Mouse (Mus musculus) inflammation-experienced regulatory T-cells, adult 16 weeks (primary cell): ENCODE measurements around the gene Rbl2. TPM values are rescaled to one million over a fixed set of nuclear protein-coding genes. Genes with fewer than 3 reads are reported as not detected.

Source experiments
- polyA plus RNA-seq: library from polyadenylated mRNA; unstranded; fragments of 100-300 nt; shearing (Covaris generic); gene quantifications from one replicate; pipeline ENCODE4 v1.2.1, GENCODE M21; 2017

Rbl2 gene
- 145 TPM for polyA plus RNA-seq

DNA sequence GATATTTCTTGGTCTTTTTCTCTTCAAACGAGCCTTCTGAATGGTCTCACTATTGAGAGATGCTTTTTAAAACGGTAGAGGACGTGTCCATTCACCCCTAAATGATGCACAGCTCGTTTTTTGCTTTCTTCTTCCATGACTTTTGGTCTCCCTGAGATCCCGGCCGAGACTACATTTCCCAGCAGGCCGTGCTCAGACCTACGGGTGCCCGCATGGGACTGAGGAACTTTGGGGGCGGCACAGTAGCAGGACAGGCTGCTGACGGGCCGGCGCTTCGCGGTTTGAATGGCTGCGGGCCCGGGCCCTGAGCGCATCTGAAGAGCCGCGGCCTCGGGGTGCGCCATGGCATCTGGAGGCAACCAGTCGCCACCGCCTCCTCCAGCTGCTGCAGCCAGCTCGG lies at the start of gene Rbl2:
TSS of gene Rbl2 (plus strand) at position 224 of the 400 bp plus-strand sequence.

Other genes starting within 250 kb of the Rbl2 start
- 232 TPM for gene Chd9, start 241.7 kb upstream of the Rbl2 start, polyA plus RNA-seq
- gene Aktip, start 129.9 kb downstream of the Rbl2 start, polyA plus RNA-seq, result 45.5 TPM
- gene Rpgrip1l, start 243.2 kb downstream of the Rbl2 start, polyA plus RNA-seq, result 7.0 TPM
- 82.5 TPM for gene Fto, start 243.5 kb downstream of the Rbl2 start, polyA plus RNA-seq